Mouse (Mus musculus) gastrocnemius, adult 2 months (tissue): Measurements from ENCODE around the gene Letm1. TPM values are rescaled to one million over a fixed set of nuclear protein-coding genes. Genes with fewer than 3 reads are reported as not detected.

Experiments
- DNase-seq: peaks from one replicate; pipeline ENCODE4 v3.0.0; 2022
- H3K27ac ChIP-seq: fragments of 200-600 bp; 2 replicates; pipeline ENCODE4 v1.8.1; 2022; ENCODE audit warnings: mild to moderate bottlenecking
- H3K4me3 ChIP-seq: fragments of 200-600 bp; 2 replicates; pipeline ENCODE4 v1.8.1; 2022; ENCODE audit warnings: mild to moderate bottlenecking, moderate library complexity
- CTCF ChIP-seq: fragments of 200-600 bp; IDR thresholded peaks from 2 replicates; pipeline ENCODE4 v1.8.1; 2022; ENCODE audit warnings: antibody characterized with exemption, mild to moderate bottlenecking, moderate library complexity
- intact Hi-C: fragments of 180-260 bp; cut with DNase I; formaldehyde crosslinking; loops from one replicate; pipeline ENCODE4 v1.15.1; 2025
- total RNA-seq, 2 experiments: library from RNA; stranded (reverse); gene quantifications; 2 replicates each; pipeline ENCODE4 v1.2.3; 2021

Gene Letm1
- total RNA-seq, 2 experiments from 2014 or later = 70.4 to 95.2 TPM

DNA sequence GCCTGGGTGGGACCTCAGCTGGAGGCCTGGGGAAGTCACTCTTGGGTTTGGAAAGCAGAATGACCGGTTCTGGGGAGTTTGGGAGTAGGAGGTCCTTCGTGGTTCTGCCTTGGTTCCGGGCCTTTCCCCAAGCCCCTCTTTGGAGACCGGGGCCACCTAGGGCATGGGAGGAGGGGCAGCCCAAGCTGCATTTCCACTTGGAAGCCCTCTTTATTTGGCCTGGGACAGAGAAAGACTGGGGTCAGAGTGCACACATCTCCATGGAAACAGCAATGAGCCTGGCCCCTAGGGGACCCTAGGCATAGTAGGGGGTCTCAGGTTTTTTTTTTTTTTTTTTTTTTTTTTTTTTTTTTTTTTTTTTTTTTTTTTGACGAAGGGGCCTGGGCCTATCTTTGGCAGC, 35.5 kb upstream of the Letm1 start:
- Histone ChIP-seq H3K4me3 (no peak overlapping the region), H3K27ac (no peak overlapping the region)
- no peak for TF ChIP-seq CTCF
- intact Hi-C loops = no loop called here
- no peak for DNase-seq

DNA sequence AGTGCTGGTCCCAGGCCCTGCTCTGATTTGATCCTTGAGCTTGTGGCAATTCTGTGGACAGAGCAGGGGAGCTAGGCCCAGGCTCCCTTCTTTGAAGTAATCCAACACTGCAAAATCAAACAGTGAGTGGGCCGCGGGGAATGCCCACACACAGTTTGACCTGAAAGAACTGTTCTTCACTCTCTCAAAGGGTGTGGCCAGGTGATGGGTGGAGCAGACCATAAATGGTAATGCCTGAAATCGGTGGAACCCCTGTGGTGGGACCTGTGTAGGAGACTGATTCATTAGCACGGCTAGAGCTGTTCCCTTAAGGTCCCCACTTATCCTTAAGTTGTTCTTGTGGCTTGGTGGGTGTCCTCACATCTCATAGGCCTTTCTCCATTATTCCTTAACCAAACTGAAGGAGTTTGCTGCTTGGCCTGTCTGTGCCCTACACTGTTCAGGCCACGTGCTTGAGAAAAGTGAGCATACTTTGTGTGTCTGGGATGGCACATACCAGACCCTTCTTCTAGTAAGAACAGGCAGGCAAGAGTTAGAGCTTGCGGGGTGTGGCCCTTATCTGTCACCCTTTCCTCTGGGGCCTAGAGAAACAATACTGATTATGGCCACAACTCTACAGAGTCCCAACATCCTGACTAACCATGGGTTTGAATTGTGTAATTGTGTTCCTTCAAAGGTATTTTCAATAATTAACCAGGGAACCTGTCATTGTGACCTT, 33.5 kb upstream of the Letm1 start:
- H3K27ac ChIP-seq = no peak overlapping the region
- TF ChIP-seq CTCF = no peak
- no peak overlapping the region for H3K4me3 ChIP-seq
- intact Hi-C loops = no loop called here
- no peak for DNase-seq

- no peak for DNase-seq
- Histone ChIP-seq H3K27ac (no peak overlapping the region), H3K4me3 (no peak overlapping the region)
- peak; percentile 42 for TF ChIP-seq CTCF
- intact Hi-C loops = no loop called here
Observed at GRCm38 (mm10) chr5:33811519-33811918, 28.9 kb upstream of the Letm1 start.

DNA sequence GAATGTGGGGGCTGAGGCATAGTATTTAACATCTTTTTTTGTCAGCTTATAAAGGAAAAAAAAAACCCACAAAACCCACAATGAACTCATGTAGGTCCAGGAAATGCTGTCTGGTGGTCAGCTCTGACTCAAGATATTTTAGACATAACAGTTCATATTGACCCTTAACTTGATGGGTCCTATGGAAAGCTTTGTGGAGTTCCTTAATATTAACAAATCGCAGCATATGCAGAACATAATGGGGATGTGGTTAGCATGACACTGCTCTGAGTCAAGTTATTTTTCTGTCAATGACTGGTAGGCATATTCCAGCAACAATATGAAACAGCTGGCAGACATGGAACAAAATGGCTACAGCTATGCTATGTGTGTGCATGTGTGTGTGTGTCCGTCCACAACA, 20.7 kb upstream of the Letm1 start:
- no peak for TF ChIP-seq CTCF
- H3K4me3 ChIP-seq = no peak overlapping the region
- DNase-seq = no peak
- intact Hi-C loops = no loop called here
- no peak overlapping the region for H3K27ac ChIP-seq

DNA sequence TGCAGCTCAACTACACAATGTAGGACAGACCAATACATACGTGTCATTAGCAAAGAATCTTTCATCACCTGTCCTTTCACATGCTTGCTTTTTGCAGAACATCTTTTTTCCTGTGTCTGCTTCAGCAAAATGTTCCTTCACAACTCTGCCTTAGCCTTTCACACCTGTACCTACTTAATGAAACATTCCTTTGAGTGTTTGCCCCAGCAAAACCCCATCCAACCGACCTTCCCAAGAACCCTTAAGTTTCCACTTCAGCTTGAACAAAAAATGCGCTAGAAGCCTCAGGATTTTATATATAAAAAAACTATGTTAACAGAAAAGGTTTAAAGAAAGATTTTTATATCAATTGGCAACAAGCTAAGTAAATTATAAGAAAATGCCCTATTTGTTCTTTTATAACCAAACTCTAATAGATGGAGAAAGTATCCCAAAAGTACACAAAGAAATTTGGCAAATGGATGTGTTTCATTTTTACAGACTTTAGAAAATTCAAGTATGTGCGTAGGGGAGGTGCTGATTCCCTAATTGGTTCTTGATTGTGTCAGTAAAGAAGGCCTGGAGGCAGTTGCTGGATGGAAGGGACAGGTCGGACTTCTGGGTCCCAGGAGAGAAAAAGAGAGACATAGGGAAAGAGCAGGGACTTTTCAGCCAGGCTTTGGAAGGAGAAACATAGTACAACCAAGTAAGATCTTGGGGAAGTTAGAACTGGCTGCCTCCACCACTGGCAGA, 9.5 kb upstream of the Letm1 start:
- Histone ChIP-seq H3K27ac (no peak overlapping the region), H3K4me3 (no peak overlapping the region)
- no peak for TF ChIP-seq CTCF
- intact Hi-C loops = no loop called here
- DNase-seq = no peak

DNA sequence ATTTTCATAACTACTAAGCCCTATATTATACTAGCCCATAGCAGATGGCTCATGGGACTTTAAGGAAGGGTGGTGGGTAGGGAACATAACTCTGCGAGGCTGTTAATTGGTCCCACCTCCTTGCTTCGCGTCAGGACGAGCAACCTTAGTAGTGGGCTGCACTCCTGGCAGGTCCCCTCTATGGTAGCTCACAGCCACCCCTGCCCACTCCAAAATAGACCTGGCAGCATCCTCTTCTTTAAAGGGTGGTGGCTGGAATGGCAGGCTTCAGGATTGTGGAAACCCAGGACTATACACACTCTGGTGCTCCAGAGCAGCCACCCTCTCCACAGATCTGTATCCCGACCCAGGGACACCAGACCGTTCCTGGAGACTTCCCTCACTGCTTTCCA, 378 bp upstream of the Letm1 start:
- DNase-seq = no peak
- intact Hi-C loops = loop anchor here (2.0 to 10.0 kb wide), 3 partner anchors 38 to 508 kb away; partner anchors contain the start of genes Ctbp1, Nelfa and Nsd2
- H3K4me3 ChIP-seq = peak overlapping the region; percentile 97
- H3K27ac ChIP-seq = peak overlapping the region; percentile 95
- TF ChIP-seq CTCF = no peak

- Histone ChIP-seq H3K27ac (peak overlapping the region; percentile 95), H3K4me3 (peak overlapping the region; percentile 97)
- no peak for TF ChIP-seq CTCF
- DNase-seq = no peak
- intact Hi-C loops = loop anchor here (2.0 to 10.0 kb wide), 3 partner anchors 39 to 507 kb away; partner anchors contain the start of genes Ctbp1, Nelfa and Nsd2
Observed at GRCm38 (mm10) chr5:33781964-33782344, 663 bp downstream of the Letm1 start.

- no peak for TF ChIP-seq CTCF
- Histone ChIP-seq H3K4me3 (no peak overlapping the region), H3K27ac (no peak overlapping the region)
- intact Hi-C loops = no loop called here
- DNase-seq = no peak
Observed at GRCm38 (mm10) chr5:33777195-33777594, 5.4 kb downstream of the Letm1 start.

- Histone ChIP-seq H3K27ac (no peak overlapping the region), H3K4me3 (no peak overlapping the region)
- TF ChIP-seq CTCF = no peak
- intact Hi-C loops = no loop called here
- no peak for DNase-seq
Observed at GRCm38 (mm10) chr5:33743481-33743880, 39.1 kb downstream of the Letm1 start.

DNA sequence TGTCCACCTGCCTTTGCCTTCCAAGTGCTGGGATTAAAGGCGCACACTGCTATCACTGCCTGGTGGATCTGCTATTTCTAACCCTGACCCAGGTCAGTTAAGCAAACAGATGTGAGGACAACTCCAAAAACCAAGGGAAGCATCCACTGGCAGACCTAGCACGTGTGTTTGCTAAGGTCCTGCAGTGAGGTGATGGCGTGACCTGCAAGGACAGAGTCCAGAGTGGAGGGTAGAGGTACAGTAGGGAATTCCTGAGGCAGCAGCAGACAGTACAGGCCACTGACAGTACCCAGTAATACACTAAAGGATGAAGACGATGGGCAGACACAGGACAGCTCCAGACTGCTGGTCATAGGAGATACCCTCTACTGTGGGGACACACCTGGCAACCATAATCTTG, 42.1 kb downstream of the Letm1 start:
- no peak for DNase-seq
- H3K4me3 ChIP-seq = no peak overlapping the region
- intact Hi-C loops = no loop called here
- no peak for TF ChIP-seq CTCF
- no peak overlapping the region for H3K27ac ChIP-seq

DNA sequence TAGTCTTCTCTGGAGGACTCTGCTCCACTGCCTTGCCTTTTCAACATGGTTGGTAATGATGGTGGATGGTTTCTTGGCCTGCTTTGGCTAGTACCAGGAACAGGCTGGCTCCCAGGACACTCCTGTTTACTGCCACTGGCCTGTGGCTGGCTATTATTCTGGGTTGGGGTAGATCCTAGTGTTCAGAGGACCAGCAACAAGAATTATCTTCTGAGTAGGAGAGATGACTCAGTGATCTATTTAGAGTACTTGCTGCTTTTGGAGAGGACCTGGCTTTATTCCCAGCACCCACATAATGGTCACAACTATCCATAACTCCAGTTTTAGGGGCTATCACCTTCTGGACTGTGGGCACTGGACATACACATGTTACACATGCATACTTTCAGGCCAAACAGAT, 44.3 kb downstream of the Letm1 start:
- no peak for DNase-seq
- intact Hi-C loops = loop anchor here (1.0 to 2.0 kb wide), 2 partner anchors 54 to 62 kb away; no protein-coding TSS in a partner anchor
- H3K27ac ChIP-seq = no peak overlapping the region
- no peak for TF ChIP-seq CTCF
- no peak overlapping the region for H3K4me3 ChIP-seq

GRCm38 (mm10) chr5:33737903-33738321, 44.7 kb downstream of the Letm1 start:
- peak; percentile 94 for TF ChIP-seq CTCF
- intact Hi-C loops = loop anchor here (1.0 to 2.0 kb wide), 2 partner anchors 53 to 62 kb away; no protein-coding TSS in a partner anchor
- peak; percentile 76 for DNase-seq
- Histone ChIP-seq H3K27ac (no peak overlapping the region), H3K4me3 (no peak overlapping the region)

DNA sequence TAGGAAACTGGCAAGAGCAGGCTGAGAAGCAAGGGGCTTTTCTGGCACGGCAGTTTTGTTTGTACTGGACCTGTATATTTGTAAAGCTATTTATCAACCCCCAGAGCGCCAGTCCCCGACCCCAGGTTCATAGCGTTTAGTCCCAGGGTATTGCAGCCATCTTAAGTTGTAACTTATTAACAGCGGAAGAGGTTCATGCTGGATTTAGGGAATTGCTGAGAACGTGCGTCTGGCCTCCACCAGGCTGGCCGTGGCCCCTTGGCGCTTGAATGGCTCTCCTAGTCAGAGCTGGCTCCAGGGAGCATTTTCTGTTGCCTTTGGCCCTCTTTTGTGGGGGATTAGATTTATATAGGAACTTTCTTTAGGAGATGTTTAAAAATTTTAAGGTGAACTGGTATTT, 46.4 kb downstream of the Letm1 start:
- intact Hi-C loops = no loop called here
- TF ChIP-seq CTCF = no peak
- H3K4me3 ChIP-seq = no peak overlapping the region
- DNase-seq = no peak
- no peak overlapping the region for H3K27ac ChIP-seq
